Mouse (Mus musculus) midbrain, embryonic 13.5 days (tissue): ENCODE measurements around the gene Folr2. TPM values are rescaled to one million over a fixed set of nuclear protein-coding genes. Genes with fewer than 3 reads are reported as not detected.

Experiments
- ATAC-seq: fragments of 200-750 bp; cut with Nextera tagmentation; 2 replicates; pipeline ENCODE4 v1.8.0; 2017; ENCODE audit warnings: mild to moderate bottlenecking, moderate TSS enrichment, moderate library complexity
- H3K27ac ChIP-seq: fragments of 300-500 bp; sonication (generic); 2 replicates; pipeline ENCODE4 v1.5.1; 2015; ENCODE audit warnings: inconsistent platforms, mild to moderate bottlenecking, moderate library complexity
- H3K27me3 ChIP-seq: fragments of 300-500 bp; sonication (generic); 2 replicates; pipeline ENCODE4 v1.6.1; 2015; ENCODE audit warnings: mild to moderate bottlenecking, inconsistent platforms
- H3K36me3 ChIP-seq: fragments of 300-500 bp; sonication (generic); 2 replicates; pipeline ENCODE4 v1.6.1; 2015; ENCODE audit warnings: mild to moderate bottlenecking, inconsistent platforms
- H3K4me1 ChIP-seq: fragments of 300-500 bp; sonication (generic); replicated peaks from 2 replicates; pipeline ENCODE4 v1.6.1; 2015; ENCODE audit warnings: inconsistent platforms
- H3K4me2 ChIP-seq: fragments of 300-500 bp; sonication (generic); replicated peaks from 2 replicates; pipeline ENCODE4 v1.6.1; 2015; ENCODE audit warnings: moderate library complexity, mild to moderate bottlenecking, inconsistent platforms
- H3K4me3 ChIP-seq: fragments of 300-500 bp; sonication (generic); replicated peaks from 2 replicates; pipeline ENCODE4 v1.5.1; 2015; ENCODE audit warnings: mild to moderate bottlenecking, inconsistent platforms
- H3K9ac ChIP-seq: fragments of 300-500 bp; sonication (generic); replicated peaks from 2 replicates; pipeline ENCODE4 v1.6.1; 2015; ENCODE audit warnings: mild to moderate bottlenecking, inconsistent platforms
- H3K9me3 ChIP-seq: fragments of 300-500 bp; sonication (generic); 2 replicates; pipeline ENCODE4 v1.6.1; 2016; ENCODE audit warnings: mild to moderate bottlenecking, inconsistent platforms
- WGBS: fragments of 180-500 bp; shearing (Covaris S2); methylation state at CpG from one replicate; pipeline ENCODE4 v1.1.7; 2015; 5-methylcytosine and 5-hydroxymethylcytosine counted together
- polyA plus RNA-seq: library from polyadenylated mRNA; unstranded; fragments of >200 nt; fragmentation: Nextera tagmentation; extraction: Ambion mirVana; gene quantifications from 2 replicates; pipeline ENCODE4 v1.2.1, GENCODE M21; 2015

The Folr2 gene
- polyA plus RNA-seq, 1 experiment from 2014 or later, result 3.8 TPM

DNA sequence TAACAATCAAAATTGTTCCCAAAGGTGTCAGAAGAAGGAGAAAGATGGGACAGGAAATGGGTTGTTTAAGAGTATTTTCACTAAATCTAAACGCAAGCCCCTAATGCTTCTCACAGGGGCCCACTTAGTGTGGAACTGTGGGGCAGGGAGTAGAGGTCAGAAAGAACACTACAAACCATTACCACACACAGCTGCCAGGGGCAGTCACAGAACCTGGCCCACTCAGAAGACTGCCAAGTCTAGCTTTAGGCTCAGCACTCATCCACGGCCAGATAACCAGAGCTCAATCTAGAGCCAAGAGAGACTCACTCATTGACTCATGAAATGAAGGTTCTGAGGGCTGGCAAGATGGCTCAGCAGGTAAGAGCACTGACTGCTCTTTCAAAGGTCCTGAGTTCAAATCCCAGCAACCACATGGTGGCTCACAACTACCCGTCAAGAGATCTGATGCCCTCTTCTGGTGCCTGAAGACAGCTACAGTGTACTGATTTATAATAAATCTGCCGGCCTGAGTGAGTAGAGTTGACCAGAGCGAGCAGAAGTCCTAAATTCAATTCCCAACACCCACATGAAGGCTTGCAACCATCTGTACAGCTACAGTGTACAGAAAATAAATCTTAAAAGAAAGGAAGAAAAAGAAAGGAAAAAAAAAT lies 21.4 kb downstream of the Folr2 start:
- H3K4me1 ChIP-seq, result peaks cover 48% of the 10 kb centered on the region
- no peak for ATAC-seq
- peak overlapping the region; percentile 70 for H3K4me3 ChIP-seq
- peak overlapping the region; percentile 87 for H3K9ac ChIP-seq
- H3K27me3 ChIP-seq, result no peaks in the 10 kb centered on the region
- no peaks in the 10 kb centered on the region for H3K9me3 ChIP-seq
- no peak overlapping the region for H3K27ac ChIP-seq
- H3K4me2 ChIP-seq, result peak overlapping the region; percentile 98
- peaks cover 24% of the 10 kb centered on the region for H3K36me3 ChIP-seq
- WGBS, result 53% methylated on average over 5 of the region's 5 CpGs

- Histone ChIP-seq H3K9me3 (no peaks in the 10 kb centered on the region), H3K4me1 (peaks cover 48% of the 10 kb centered on the region), H3K9ac (no peak overlapping the region), H3K27me3 (no peaks in the 10 kb centered on the region), H3K27ac (peak overlapping the region; percentile 67; the same call in 1 of the 2 replicates), H3K4me3 (peak overlapping the region; percentile 70; the same call in 1 of the 2 replicates), H3K4me2 (peak overlapping the region; percentile 98), H3K36me3 (peaks cover 31% of the 10 kb centered on the region)
- 51% methylated on average over 3 of the region's 3 CpGs for WGBS
- ATAC-seq, result no peak
Measured at GRCm38 (mm10) chr7:101834903-101835302, 22.1 kb downstream of the Folr2 start.

- WGBS, result 58% methylated on average over 3 of the region's 3 CpGs
- Histone ChIP-seq H3K27ac (peak overlapping the region; percentile 67), H3K9ac (0 out of 2 replicates have a peak overlapping the region, but pooled peaks have one; percentile 6), H3K27me3 (no peaks in the 10 kb centered on the region), H3K4me2 (peak overlapping the region; percentile 98), H3K36me3 (peaks cover 39% of the 10 kb centered on the region), H3K4me3 (no peak overlapping the region), H3K4me1 (peaks cover 48% of the 10 kb centered on the region), H3K9me3 (no peaks in the 10 kb centered on the region)
- ATAC-seq, result 0 out of 2 replicates have a peak, but pooled peaks have one; percentile 5
Measured at GRCm38 (mm10) chr7:101833916-101834584, 22.9 kb downstream of the Folr2 start.

DNA sequence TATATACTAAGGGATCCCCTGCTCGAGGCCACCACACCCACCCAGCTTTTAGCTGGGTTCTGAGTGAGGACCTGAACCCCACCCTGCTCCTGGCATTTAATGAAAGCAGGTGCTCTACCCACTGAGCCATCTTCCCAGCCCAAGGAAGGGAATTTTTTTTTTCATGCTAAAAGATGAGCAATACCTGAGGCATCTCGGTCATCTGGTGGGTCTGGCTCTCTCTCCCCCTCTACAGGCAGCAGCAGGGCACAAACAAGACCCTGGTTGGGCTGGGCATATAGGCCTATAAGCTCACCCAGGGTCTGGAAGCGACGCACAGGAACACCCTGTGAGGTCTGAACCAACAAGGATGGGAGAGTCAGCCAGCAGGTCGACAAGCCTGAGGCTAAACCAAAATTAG lies 23.6 kb downstream of the Folr2 start:
- H3K27ac ChIP-seq, result peak overlapping the region; percentile 67; the same call in 1 of the 2 replicates
- H3K9ac ChIP-seq, result no peak overlapping the region
- no peak overlapping the region for H3K4me3 ChIP-seq
- no peaks in the 10 kb centered on the region for H3K27me3 ChIP-seq
- peaks cover 46% of the 10 kb centered on the region for H3K36me3 ChIP-seq
- no peaks in the 10 kb centered on the region for H3K9me3 ChIP-seq
- no peak overlapping the region for H3K4me2 ChIP-seq
- WGBS, result 77% methylated on average over 5 of the region's 5 CpGs
- no peak for ATAC-seq
- H3K4me1 ChIP-seq, result peaks cover 46% of the 10 kb centered on the region

DNA sequence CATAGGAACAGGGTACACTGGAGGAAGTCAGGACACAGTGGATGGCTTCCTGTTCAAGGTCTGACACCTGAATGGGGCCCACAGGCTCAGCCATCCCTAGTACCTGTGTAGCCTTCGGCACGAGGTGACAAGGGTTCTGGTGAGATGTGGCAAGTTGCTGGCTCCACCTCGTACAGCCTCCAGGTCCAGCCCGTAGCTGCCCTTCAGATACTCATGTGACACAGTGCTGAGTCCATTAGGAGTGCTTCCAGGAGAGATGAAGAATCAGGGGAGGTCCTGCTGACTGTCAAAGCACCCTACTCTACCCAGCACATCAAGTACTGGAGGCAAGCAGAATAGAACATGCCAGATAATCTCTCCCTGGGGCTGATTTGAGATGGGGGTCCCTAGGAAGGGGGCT lies 24.6 kb downstream of the Folr2 start:
- no peaks in the 10 kb centered on the region for H3K9me3 ChIP-seq
- H3K36me3 ChIP-seq, result peaks cover 56% of the 10 kb centered on the region
- 91% methylated on average over 4 of the region's 4 CpGs for WGBS
- peaks cover 40% of the 10 kb centered on the region for H3K4me1 ChIP-seq
- ATAC-seq, result no peak
- H3K27me3 ChIP-seq, result no peaks in the 10 kb centered on the region
- H3K27ac ChIP-seq, result no peak overlapping the region
- no peak overlapping the region for H3K4me3 ChIP-seq
- H3K4me2 ChIP-seq, result no peak overlapping the region
- no peak overlapping the region for H3K9ac ChIP-seq

- ATAC-seq, result no peak
- no peaks in the 10 kb centered on the region for H3K9me3 ChIP-seq
Measured at GRCm38 (mm10) chr7:101831437-101831836, 25.6 kb downstream of the Folr2 start.

GRCm38 (mm10) chr7:101830373-101830772 lies 26.6 kb downstream of the Folr2 start:
- H3K36me3 ChIP-seq, result peaks cover 73% of the 10 kb centered on the region
- 96% methylated on average over 3 of the region's 3 CpGs for WGBS
- no peak for ATAC-seq
- no peak overlapping the region for H3K4me2 ChIP-seq
- H3K9me3 ChIP-seq, result no peaks in the 10 kb centered on the region
- H3K9ac ChIP-seq, result no peak overlapping the region
- H3K4me1 ChIP-seq, result peaks cover 20% of the 10 kb centered on the region
- no peak overlapping the region for H3K27ac ChIP-seq
- H3K4me3 ChIP-seq, result no peak overlapping the region
- no peaks in the 10 kb centered on the region for H3K27me3 ChIP-seq

More at GRCm38 (mm10) chr7:101831437-101831836, 25.6 kb downstream of the Folr2 start:
- Histone ChIP-seq H3K9ac (no peak overlapping the region), H3K4me2 (no peak overlapping the region), H3K4me1 (peaks cover 31% of the 10 kb centered on the region), H3K36me3 (peaks cover 64% of the 10 kb centered on the region), H3K27me3 (no peaks in the 10 kb centered on the region), H3K27ac (no peak overlapping the region), H3K4me3 (no peak overlapping the region)
- WGBS, result 95% methylated on average over 8 of the region's 8 CpGs

- peaks cover 50% of the 10 kb centered on the region for H3K27me3 ChIP-seq
- WGBS, result 89% methylated on average over 18 of the region's 18 CpGs
- H3K4me1 ChIP-seq, result peaks cover 25% of the 10 kb centered on the region
- no peak overlapping the region for H3K9ac ChIP-seq
- no peak overlapping the region for H3K27ac ChIP-seq
- H3K36me3 ChIP-seq, result peaks cover 51% of the 10 kb centered on the region
- no peak overlapping the region for H3K4me3 ChIP-seq
- ATAC-seq, result no peak
- no peaks in the 10 kb centered on the region for H3K9me3 ChIP-seq
- no peak overlapping the region for H3K4me2 ChIP-seq
Measured at GRCm38 (mm10) chr7:101823758-101824630, 33.0 kb downstream of the Folr2 start.

DNA sequence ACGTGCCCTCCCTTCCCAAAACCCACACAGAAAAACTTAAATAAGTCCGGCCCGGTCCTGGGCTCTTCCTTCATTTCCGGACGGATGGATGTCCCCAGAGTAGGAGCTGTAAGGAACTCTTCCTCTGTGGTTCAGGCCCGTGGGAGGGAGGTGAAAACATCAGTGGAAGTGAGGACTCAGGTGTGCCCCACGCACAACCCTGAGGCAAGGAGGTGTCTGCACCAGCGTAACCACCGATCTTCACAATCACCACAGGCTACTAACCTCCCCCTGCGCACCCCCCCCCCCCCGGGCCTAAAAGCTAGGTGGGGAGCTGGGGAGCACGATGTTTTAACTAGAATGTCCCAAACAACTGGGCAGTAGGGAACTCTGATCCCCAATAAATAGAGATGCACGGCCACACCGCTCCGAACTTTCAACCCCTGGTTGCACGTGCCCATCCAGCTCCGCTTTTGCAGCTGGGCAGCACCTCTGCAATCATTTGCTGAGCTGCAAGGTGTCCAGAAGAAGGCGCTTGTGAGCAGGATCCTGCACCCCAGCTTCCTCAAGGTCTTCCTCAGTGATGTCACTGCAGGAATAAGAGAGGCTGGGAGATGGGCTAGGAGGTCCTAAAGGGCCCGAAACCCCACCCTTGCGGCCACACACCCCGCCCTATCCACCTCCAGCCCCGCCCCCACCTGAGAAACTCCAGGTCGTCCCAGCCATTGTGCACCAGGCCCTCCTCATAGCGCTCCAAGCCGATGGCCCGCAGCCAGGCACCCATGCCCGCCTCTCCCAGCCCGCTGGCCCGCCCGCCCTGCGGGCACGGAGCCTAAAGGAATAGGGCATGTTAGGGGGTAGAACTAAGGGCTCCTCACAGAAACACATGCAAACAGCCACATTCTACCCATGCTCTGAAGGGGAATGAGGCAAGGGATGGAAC lies 33.9 kb downstream of the Folr2 start:
- peak; percentile 9; the same call in 1 of the 2 replicates for ATAC-seq
- peaks cover 42% of the 10 kb centered on the region for H3K36me3 ChIP-seq
- no peak overlapping the region for H3K4me3 ChIP-seq
- peaks cover 30% of the 10 kb centered on the region for H3K4me1 ChIP-seq
- H3K4me2 ChIP-seq, result no peak overlapping the region
- no peak overlapping the region for H3K27ac ChIP-seq
- H3K9me3 ChIP-seq, result no peaks in the 10 kb centered on the region
- WGBS, result 32% methylated on average over 32 of the region's 32 CpGs
- peaks cover 59% of the 10 kb centered on the region for H3K27me3 ChIP-seq
- H3K9ac ChIP-seq, result no peak overlapping the region

GRCm38 (mm10) chr7:101821571-101822501 lies 35.2 kb downstream of the Folr2 start:
- peak overlapping the region; percentile 41 for H3K4me3 ChIP-seq
- peaks cover 71% of the 10 kb centered on the region for H3K27me3 ChIP-seq
- H3K36me3 ChIP-seq, result peaks cover 31% of the 10 kb centered on the region
- no peaks in the 10 kb centered on the region for H3K9me3 ChIP-seq
- H3K4me1 ChIP-seq, result peaks cover 36% of the 10 kb centered on the region
- H3K27ac ChIP-seq, result no peak overlapping the region
- H3K4me2 ChIP-seq, result peak overlapping the region; percentile 67
- peak overlapping the region; percentile 63 for H3K9ac ChIP-seq
- peak; percentile 58 for ATAC-seq
- under 1% methylated on average over 71 of the region's 71 CpGs for WGBS
